Mouse (Mus musculus) liver, embryonic 16.5 days (tissue): ENCODE measurements around the gene Rad23a. TPM values are rescaled to one million over a fixed set of nuclear protein-coding genes. Genes with fewer than 3 reads are reported as not detected.

ENCODE experiments used
- ATAC-seq: fragments of 200-750 bp; cut with Nextera tagmentation; 2 replicates; pipeline ENCODE4 v1.8.0; 2017; ENCODE audit warnings: low read depth, mild to moderate bottlenecking, moderate number of reproducible peaks, moderate library complexity
- H3K27ac ChIP-seq: fragments of 300-500 bp; sonication (generic); 2 replicates; pipeline ENCODE4 v1.5.1; 2014; ENCODE audit warnings: mild to moderate bottlenecking, low read length
- H3K27me3 ChIP-seq: fragments of 300-500 bp; sonication (generic); 2 replicates; pipeline ENCODE4 v1.6.1; 2014; ENCODE audit warnings: low read depth, low read length, mixed read lengths; ENCODE audit not compliant: control insufficient read depth, insufficient read depth
- H3K36me3 ChIP-seq: fragments of 300-500 bp; sonication (generic); 2 replicates; pipeline ENCODE4 v1.6.1; 2014; ENCODE audit warnings: mild to moderate bottlenecking; ENCODE audit not compliant: control insufficient read depth, insufficient read depth
- H3K4me1 ChIP-seq: fragments of 300-500 bp; sonication (generic); 2 replicates; pipeline ENCODE4 v1.6.1; 2014; ENCODE audit warnings: low read depth, low read length, mixed read lengths; ENCODE audit not compliant: control insufficient read depth
- H3K4me2 ChIP-seq: fragments of 300-500 bp; sonication (generic); 2 replicates; pipeline ENCODE4 v1.6.1; 2014; ENCODE audit warnings: low read depth, low read length, mixed read lengths
- H3K4me3 ChIP-seq: fragments of 300-500 bp; sonication (generic); 2 replicates; pipeline ENCODE4 v1.5.1; 2014; ENCODE audit warnings: low read depth, mild to moderate bottlenecking, low read length
- H3K9ac ChIP-seq: fragments of 300-500 bp; sonication (generic); 2 replicates; pipeline ENCODE4 v1.6.1; 2014; ENCODE audit warnings: low read depth, low read length
- H3K9me3 ChIP-seq: fragments of 300-500 bp; sonication (generic); replicated peaks from 2 replicates; pipeline ENCODE4 v1.6.1; 2016; ENCODE audit warnings: low read length; ENCODE audit not compliant: control insufficient read depth
- WGBS: fragments of 180-500 bp; shearing (Covaris S2); extraction: QIAGEN DNeasy Blood & Tissue Kit; methylation state at CpG from one replicate; pipeline ENCODE4 v1.1.7; 2014; ENCODE audit not compliant: insufficient replicate concordance; 5-methylcytosine and 5-hydroxymethylcytosine counted together
- polyA plus RNA-seq: library from polyadenylated mRNA; unstranded; fragments of >200 nt; fragmentation: Nextera tagmentation; extraction: Ambion mirVana; gene quantifications from 2 replicates; pipeline ENCODE4 v1.2.1, GENCODE M21; 2015

Gene Rad23a
- polyA plus RNA-seq, 1 experiment from 2014 or later, result 307 TPM

GRCm38 (mm10) chr8:84823653-84824052 lies 16.8 kb downstream of the Rad23a start:
- peak; percentile 70 for ATAC-seq
- H3K4me3 ChIP-seq, result no peak overlapping the region
- peak overlapping the region; percentile 12; the same call in 1 of the 2 replicates for H3K4me2 ChIP-seq
- no peaks in the 10 kb centered on the region for H3K27me3 ChIP-seq
- WGBS, result 2% methylated on average over 18 of the region's 18 CpGs
- peaks cover 22% of the 10 kb centered on the region for H3K4me1 ChIP-seq
- H3K9ac ChIP-seq, result no peak overlapping the region
- no peaks in the 10 kb centered on the region for H3K36me3 ChIP-seq
- H3K27ac ChIP-seq, result no peak overlapping the region
- no peaks in the 10 kb centered on the region for H3K9me3 ChIP-seq

GRCm38 (mm10) chr8:84822723-84823122 lies 17.7 kb downstream of the Rad23a start, which contains the start of gene Dand5:
TSS of gene Dand5 (minus strand) at chr8:84822823.
- Histone ChIP-seq H3K36me3 (no peaks in the 10 kb centered on the region), H3K9ac (no peak within 1 kb of the TSS), H3K4me3 (no peak within 1 kb of the TSS), H3K4me2 (peak within 1 kb of the TSS; percentile 12; the same call in 1 of the 2 replicates), H3K4me1 (peaks cover 22% of the 10 kb centered on the region), H3K27me3 (no peaks in the 10 kb centered on the region), H3K9me3 (no peaks in the 10 kb centered on the region), H3K27ac (no peak within 1 kb of the TSS)
- ATAC-seq, result no peak
- 68% methylated on average over 3 of the region's 3 CpGs for WGBS

- no peak overlapping the region for H3K9ac ChIP-seq
- no peaks in the 10 kb centered on the region for H3K36me3 ChIP-seq
- H3K4me1 ChIP-seq, result peaks cover 15% of the 10 kb centered on the region
- H3K27me3 ChIP-seq, result peaks cover 22% of the 10 kb centered on the region
- no peak for ATAC-seq
- no peak overlapping the region for H3K27ac ChIP-seq
- H3K9me3 ChIP-seq, result no peaks in the 10 kb centered on the region
- H3K4me2 ChIP-seq, result no peak overlapping the region
- 77% methylated on average over 17 of the region's 17 CpGs for whole genome bisulfite sequencing
- no peak overlapping the region for H3K4me3 ChIP-seq
Measured at GRCm38 (mm10) chr8:84816117-84816516, 24.3 kb downstream of the Rad23a start.

GRCm38 (mm10) chr8:84815547-84815946 lies 24.9 kb downstream of the Rad23a start:
- Histone ChIP-seq H3K4me2 (no peak overlapping the region), H3K9me3 (no peaks in the 10 kb centered on the region), H3K4me3 (no peak overlapping the region), H3K27ac (no peak overlapping the region), H3K27me3 (peaks cover 25% of the 10 kb centered on the region), H3K9ac (no peak overlapping the region), H3K36me3 (no peaks in the 10 kb centered on the region), H3K4me1 (peaks cover 20% of the 10 kb centered on the region)
- 11% methylated on average over 9 of the region's 9 CpGs for WGBS
- ATAC-seq, result peak; percentile 83

GRCm38 (mm10) chr8:84814555-84815441 lies 25.7 kb downstream of the Rad23a start:
- Histone ChIP-seq H3K9ac (no peak overlapping the region), H3K27ac (no peak overlapping the region), H3K4me2 (no peak overlapping the region), H3K36me3 (no peaks in the 10 kb centered on the region), H3K4me1 (peaks cover 20% of the 10 kb centered on the region), H3K27me3 (peaks cover 25% of the 10 kb centered on the region), H3K9me3 (no peaks in the 10 kb centered on the region), H3K4me3 (no peak overlapping the region)
- no peak for ATAC-seq
- 46% methylated on average over 19 of the region's 19 CpGs for WGBS

- 90% methylated on average over 11 of the region's 11 CpGs for WGBS
- Histone ChIP-seq H3K4me2 (no peak overlapping the region), H3K9ac (no peak overlapping the region), H3K27me3 (peaks cover 25% of the 10 kb centered on the region), H3K4me3 (no peak overlapping the region), H3K27ac (no peak overlapping the region), H3K36me3 (no peaks in the 10 kb centered on the region), H3K9me3 (no peaks in the 10 kb centered on the region), H3K4me1 (peaks cover 20% of the 10 kb centered on the region)
- ATAC-seq, result no peak
Measured at GRCm38 (mm10) chr8:84814240-84814554, 26.3 kb downstream of the Rad23a start.

- Histone ChIP-seq H3K27ac (no peak overlapping the region), H3K4me1 (peaks cover 20% of the 10 kb centered on the region), H3K27me3 (peaks cover 25% of the 10 kb centered on the region), H3K4me2 (no peak overlapping the region), H3K4me3 (no peak overlapping the region), H3K9ac (no peak overlapping the region), H3K36me3 (no peaks in the 10 kb centered on the region), H3K9me3 (no peaks in the 10 kb centered on the region)
- no peak for ATAC-seq
- 46% methylated on average over 3 of the region's 3 CpGs for WGBS
Measured at GRCm38 (mm10) chr8:84813830-84814229, 26.6 kb downstream of the Rad23a start.

GRCm38 (mm10) chr8:84813059-84813458 lies 27.4 kb downstream of the Rad23a start:
- Histone ChIP-seq H3K27me3 (peaks cover 25% of the 10 kb centered on the region), H3K9ac (no peak overlapping the region), H3K36me3 (no peaks in the 10 kb centered on the region), H3K4me2 (no peak overlapping the region), H3K4me1 (peaks cover 20% of the 10 kb centered on the region), H3K4me3 (no peak overlapping the region), H3K27ac (no peak overlapping the region), H3K9me3 (no peaks in the 10 kb centered on the region)
- 4% methylated on average over 5 of the region's 5 CpGs for WGBS
- ATAC-seq, result no peak

- no peak for ATAC-seq
- no peak overlapping the region for H3K27ac ChIP-seq
- 33% methylated on average over 10 of the region's 10 CpGs for WGBS
- no peaks in the 10 kb centered on the region for H3K9me3 ChIP-seq
- H3K27me3 ChIP-seq, result peaks cover 25% of the 10 kb centered on the region
- peak overlapping the region; percentile 33; the same call in 1 of the 2 replicates for H3K9ac ChIP-seq
- H3K4me2 ChIP-seq, result peak overlapping the region; percentile 79
- peak overlapping the region; percentile 51 for H3K4me3 ChIP-seq
- peaks cover 20% of the 10 kb centered on the region for H3K4me1 ChIP-seq
- H3K36me3 ChIP-seq, result no peaks in the 10 kb centered on the region
Measured at GRCm38 (mm10) chr8:84811303-84811702, 29.2 kb downstream of the Rad23a start.
